Mouse (Mus musculus): ENCODE results near the gene Gpatch4. TPM values are rescaled to one million over a fixed set of nuclear protein-coding genes. Genes with fewer than 3 reads are reported as not detected.

Gpatch4 gene
- total RNA-seq, 2 experiments from 2014 or later: 14.8 to 19.5 TPM

GRCm38 (mm10) chr3:88087688-88088087, 44.8 kb downstream of the Gpatch4 start:
- DNase-seq (ENCODE audit: low spot score in 2 of 2): no peak

DNA sequence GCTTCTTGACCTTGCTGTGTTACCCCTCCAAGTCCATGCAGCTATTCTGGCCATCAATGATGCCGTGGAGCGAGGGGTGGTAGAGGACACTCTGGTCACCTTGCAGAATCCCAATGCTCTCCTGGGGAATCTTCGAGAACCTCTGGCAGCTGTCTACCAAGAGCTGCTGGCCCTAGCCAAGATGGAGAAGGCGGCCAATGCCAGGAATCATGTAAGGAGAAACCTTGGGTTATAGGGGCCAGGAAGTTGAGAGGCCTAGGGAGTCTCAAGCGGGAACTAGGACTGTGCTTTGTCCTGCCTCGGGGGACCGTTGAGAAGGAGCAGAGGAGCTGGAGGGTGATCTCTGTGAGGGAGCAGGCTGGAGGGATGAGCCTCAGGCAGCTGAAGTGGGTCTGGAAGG, 47.2 kb downstream of the Gpatch4 start:
- DNase-seq (ENCODE audit: low spot score in 2 of 2): no peak

GRCm38 (mm10) chr3:88090616-88091015, 47.7 kb downstream of the Gpatch4 start:
- DNase-seq (ENCODE audit: low spot score in 2 of 2): no peak

- DNase-seq (ENCODE audit: low spot score in 2 of 2): no peak
Observed at GRCm38 (mm10) chr3:88094126-88094525, 51.2 kb downstream of the Gpatch4 start.

- peak in 1 of 2 experiments; percentile 17 for DNase-seq (ENCODE audit: low spot score in 2 of 2)
Observed at GRCm38 (mm10) chr3:88097666-88098065, 54.8 kb downstream of the Gpatch4 start.

GRCm38 (mm10) chr3:88100251-88100650, 57.3 kb downstream of the Gpatch4 start:
- no peak for DNase-seq (ENCODE audit: low spot score in 2 of 2)

DNA sequence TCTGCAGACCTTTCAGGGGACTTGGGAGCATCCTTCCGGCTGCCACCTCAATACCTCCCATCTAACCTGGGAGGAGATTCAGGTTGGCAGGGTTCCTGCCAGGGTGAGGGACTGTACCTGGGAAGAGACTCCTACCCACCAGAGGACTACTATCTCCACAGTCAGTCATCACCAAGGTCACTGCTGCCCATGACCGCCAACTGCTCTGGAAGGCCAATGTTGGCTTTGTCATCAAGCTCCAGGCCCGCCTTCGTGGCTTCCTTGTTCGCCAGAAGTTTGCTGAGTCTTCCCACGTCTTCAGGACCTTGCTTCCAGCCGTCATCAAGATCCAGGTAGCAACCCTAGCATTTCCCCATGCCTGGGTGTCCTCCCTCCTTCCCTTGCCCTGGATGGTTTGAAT, 58.8 kb downstream of the Gpatch4 start:
- no peak for DNase-seq (ENCODE audit: low spot score in 2 of 2)

- DNase-seq (ENCODE audit: low spot score in 2 of 2): no peak
Observed at GRCm38 (mm10) chr3:88102196-88102595, 59.3 kb downstream of the Gpatch4 start.

- DNase-seq (ENCODE audit: low spot score in 2 of 2): no peak
Observed at GRCm38 (mm10) chr3:88102611-88103010, 59.7 kb downstream of the Gpatch4 start.

Other genes starting within 250 kb of the Gpatch4 start
- under 1 TPM; 0.49 to 0.95 TPM for gene Ntrk1, start 247.9 kb upstream of the Gpatch4 start, total RNA-seq (2021)
- gene Insrr, start 246.2 kb upstream of the Gpatch4 start, total RNA-seq (2021): under 1 TPM; 0.72 to 0.96 TPM
- gene Pear1, start 218.8 kb upstream of the Gpatch4 start, total RNA-seq (2021): 1 to 10 TPM; 7.0 to 7.5 TPM
- not detected for gene Sh2d2a, start 196.4 kb upstream of the Gpatch4 start, total RNA-seq (2021)
- gene Prcc, start 157.5 kb upstream of the Gpatch4 start, total RNA-seq (2021): 10 to 100 TPM; 58.4 to 59.5 TPM
- gene Hdgf, start 136.8 kb upstream of the Gpatch4 start, total RNA-seq (2021): 100 to 1,000 TPM; 154 TPM
- gene Mrpl24, start 123.6 kb upstream of the Gpatch4 start, total RNA-seq (2021): 10 to 100 TPM; 53.6 to 53.7 TPM
- 10 to 100 TPM; 13.4 to 14.0 TPM for gene Isg20l2, start 112.8 kb upstream of the Gpatch4 start, total RNA-seq (2021)
- gene Rrnad1, start 112.4 kb upstream of the Gpatch4 start, total RNA-seq (2021): 10 to 100 TPM; 19.2 to 21.2 TPM
- gene Crabp2, start 94.4 kb upstream of the Gpatch4 start, total RNA-seq (2021): 1 to 10 TPM; 7.9 to 8.4 TPM
- 1 to 10 TPM; 4.6 to 9.5 TPM for gene Nes, start 72.0 kb upstream of the Gpatch4 start, total RNA-seq (2021)
- 100 to 1,000 TPM; 221 to 244 TPM for gene Bcan, start 42.9 kb upstream of the Gpatch4 start, total RNA-seq (2021)
- 10 to 100 TPM; 22.6 to 24.1 TPM for gene Hapln2, start 15.5 kb upstream of the Gpatch4 start, total RNA-seq (2021)
- 10 to 100 TPM; 76.2 to 77.0 TPM for gene Naxe, start 15.4 kb downstream of the Gpatch4 start, total RNA-seq (2021)
- gene Ttc24, start 35.2 kb downstream of the Gpatch4 start, total RNA-seq (2021): not detected
- gene Iqgap3, start 38.9 kb downstream of the Gpatch4 start, total RNA-seq (2021): under 1 TPM; 0.16 to 0.30 TPM
- 100 to 1,000 TPM; 210 to 213 TPM for gene Mef2d, start 99.3 kb downstream of the Gpatch4 start, total RNA-seq (2021)
- gene Rhbg, start 211.6 kb downstream of the Gpatch4 start, total RNA-seq (2021): not detected
- under 1 TPM; 0.37 to 0.42 TPM for gene Gm38392, start 244.1 kb downstream of the Gpatch4 start, total RNA-seq (2021)

All from left cerebral cortex, adult 18-20 months (tissue).